Mouse (Mus musculus) intestine, embryonic 15.5 days (tissue): ENCODE data around the gene Myo9a. TPM values are rescaled to one million over a fixed set of nuclear protein-coding genes. Genes with fewer than 3 reads are reported as not detected.
A peak's percentile ranks its signal among the peaks of the same experiment; 100 is the strongest.
"Not testable (repeated sequence)": the region's sequence is repeated elsewhere in the genome, so short reads cannot be mapped to it uniquely, and the experiment has no call there.

ENCODE experiments used
- ATAC-seq: fragments of 200-750 bp; cut with Nextera tagmentation; 2 replicates; pipeline ENCODE4 v1.8.0; 2017; ENCODE audit warnings: moderate TSS enrichment, moderate library complexity
- H3K27ac ChIP-seq: fragments of 300-500 bp; sonication (generic); 2 replicates; pipeline ENCODE4 v1.5.1; 2015; ENCODE audit warnings: mild to moderate bottlenecking, inconsistent platforms
- H3K27me3 ChIP-seq: fragments of 300-500 bp; sonication (generic); replicated peaks from 2 replicates; pipeline ENCODE4 v1.6.1; 2015; ENCODE audit warnings: inconsistent platforms
- H3K36me3 ChIP-seq: fragments of 300-500 bp; sonication (generic); 2 replicates; pipeline ENCODE4 v1.6.1; 2015; ENCODE audit warnings: inconsistent platforms
- H3K4me1 ChIP-seq: fragments of 300-500 bp; sonication (generic); replicated peaks from 2 replicates; pipeline ENCODE4 v1.6.1; 2015; ENCODE audit warnings: inconsistent platforms
- H3K4me2 ChIP-seq: fragments of 300-500 bp; sonication (generic); replicated peaks from 2 replicates; pipeline ENCODE4 v1.6.1; 2015; ENCODE audit warnings: mild to moderate bottlenecking, inconsistent platforms
- H3K4me3 ChIP-seq: fragments of 300-500 bp; sonication (generic); replicated peaks from 2 replicates; pipeline ENCODE4 v1.5.1; 2015; ENCODE audit warnings: inconsistent platforms
- H3K9ac ChIP-seq: fragments of 300-500 bp; sonication (generic); 2 replicates; pipeline ENCODE4 v1.6.1; 2015; ENCODE audit warnings: inconsistent platforms
- H3K9me3 ChIP-seq: fragments of 300-500 bp; sonication (generic); 2 replicates; pipeline ENCODE4 v1.6.1; 2016; ENCODE audit warnings: inconsistent platforms
- WGBS: fragments of 180-500 bp; shearing (Covaris S2); methylation state at CpG from one replicate; pipeline ENCODE4 v1.1.7; 2015; 5-methylcytosine and 5-hydroxymethylcytosine counted together
- polyA plus RNA-seq: library from polyadenylated mRNA; unstranded; fragments of >200 nt; fragmentation: Nextera tagmentation; extraction: Ambion mirVana; gene quantifications from 2 replicates; pipeline ENCODE4 v1.2.1, GENCODE M21; 2015

The Myo9a gene
- polyA plus RNA-seq, 1 experiment from 2014 or later, result 9.5 TPM

DNA sequence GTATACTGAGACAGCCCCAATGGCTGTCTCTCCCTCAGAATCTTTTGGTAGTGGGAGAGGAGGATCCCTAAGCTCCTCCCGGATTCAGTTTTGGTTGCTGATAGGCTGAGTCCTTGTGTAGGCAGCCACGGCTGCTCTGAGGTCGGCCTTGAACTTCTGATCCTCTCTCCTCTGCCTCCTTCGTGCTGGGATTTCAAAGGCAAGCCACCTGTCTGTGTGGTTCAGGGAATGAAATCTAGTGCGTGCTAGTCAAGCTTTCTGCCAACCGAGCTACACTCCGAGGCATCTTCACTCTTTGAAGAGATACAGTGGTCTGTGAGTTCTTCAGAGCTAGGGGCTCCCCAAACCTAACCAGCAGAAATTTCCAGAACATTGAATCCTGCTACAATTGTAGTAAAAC, 202.9 kb downstream of the Myo9a start:
- ATAC-seq, result no peak
- 75% methylated on average over 7 of the region's 7 CpGs for WGBS
- no peaks in the 10 kb centered on the region for H3K9me3 ChIP-seq
- H3K27ac ChIP-seq, result peak overlapping the region; percentile 83
- H3K4me1 ChIP-seq, result peaks cover 29% of the 10 kb centered on the region
- no peak overlapping the region for H3K4me2 ChIP-seq
- no peak overlapping the region for H3K4me3 ChIP-seq
- H3K36me3 ChIP-seq, result no peaks in the 10 kb centered on the region
- no peak overlapping the region for H3K9ac ChIP-seq
- no peaks in the 10 kb centered on the region for H3K27me3 ChIP-seq

DNA sequence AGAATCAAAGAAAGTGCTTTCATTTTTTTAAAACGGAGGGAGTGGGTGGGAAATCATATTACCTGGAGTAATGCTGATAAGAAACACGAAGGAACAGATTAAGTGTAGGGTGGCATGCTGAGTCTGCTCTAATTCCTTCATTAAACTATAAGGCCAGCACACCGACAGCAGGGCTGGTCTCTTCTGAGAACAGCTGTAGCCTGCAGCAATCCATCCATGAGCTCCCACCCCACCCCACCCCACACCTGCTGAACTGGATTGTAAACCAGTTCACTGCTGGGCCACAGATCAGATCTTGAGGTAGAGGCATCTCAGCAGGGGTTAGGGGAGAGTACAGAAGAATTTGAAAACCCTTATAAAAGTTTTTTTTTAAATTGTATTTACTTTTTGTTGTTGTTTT, 204.5 kb downstream of the Myo9a start:
- no peak for ATAC-seq
- H3K27ac ChIP-seq, result peak overlapping the region; percentile 70
- H3K4me2 ChIP-seq, result no peak overlapping the region
- peaks cover 26% of the 10 kb centered on the region for H3K4me1 ChIP-seq
- H3K9ac ChIP-seq, result no peak overlapping the region
- no peaks in the 10 kb centered on the region for H3K36me3 ChIP-seq
- no peaks in the 10 kb centered on the region for H3K27me3 ChIP-seq
- no peaks in the 10 kb centered on the region for H3K9me3 ChIP-seq
- H3K4me3 ChIP-seq, result no peak overlapping the region
- WGBS, result 37% methylated on average over 3 of the region's 3 CpGs

DNA sequence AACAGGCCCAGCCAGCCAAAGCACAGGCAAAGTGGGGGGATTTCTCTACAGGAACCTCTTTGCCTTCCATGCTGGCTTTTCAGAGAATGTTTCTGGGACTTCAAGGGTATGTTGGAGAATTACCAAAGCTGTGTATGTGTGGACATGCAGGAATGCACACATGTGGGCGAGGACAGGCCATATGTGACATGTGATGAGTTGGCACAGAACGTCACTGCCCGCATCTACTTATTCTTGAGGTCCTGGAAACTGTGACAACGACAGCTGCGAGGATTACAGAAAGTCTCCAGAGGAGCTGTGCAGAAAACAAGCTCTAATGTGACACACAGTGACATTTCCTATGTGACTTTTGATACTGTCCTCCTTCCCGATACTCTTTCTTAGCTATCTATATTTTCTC, 205.0 kb downstream of the Myo9a start:
- no peaks in the 10 kb centered on the region for H3K9me3 ChIP-seq
- no peak overlapping the region for H3K4me2 ChIP-seq
- no peak overlapping the region for H3K4me3 ChIP-seq
- 0 out of 2 replicates have a peak overlapping the region, but pooled peaks have one; percentile 56 for H3K27ac ChIP-seq
- no peaks in the 10 kb centered on the region for H3K36me3 ChIP-seq
- H3K9ac ChIP-seq, result no peak overlapping the region
- H3K27me3 ChIP-seq, result no peaks in the 10 kb centered on the region
- WGBS, result 77% methylated on average over 6 of the region's 6 CpGs
- no peak for ATAC-seq
- peaks cover 26% of the 10 kb centered on the region for H3K4me1 ChIP-seq

DNA sequence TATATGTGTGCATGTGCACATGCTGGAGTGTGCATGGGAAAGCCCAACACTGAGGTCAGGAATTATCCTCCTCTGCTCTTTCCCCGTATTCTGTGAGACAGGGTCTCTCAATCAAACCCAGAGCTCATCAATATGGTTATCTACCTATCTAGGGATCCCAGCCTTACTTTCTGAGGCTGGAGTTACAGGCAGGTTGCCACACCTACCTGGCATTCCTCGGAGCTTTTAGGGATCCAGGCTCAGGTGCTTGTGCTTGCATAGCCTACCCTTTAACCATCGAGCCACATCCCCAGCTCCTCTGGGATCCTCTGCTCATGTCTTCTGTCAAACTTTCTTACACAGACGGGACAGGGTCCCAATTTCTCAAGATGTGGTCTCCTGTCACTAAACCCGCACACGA, 205.8 kb downstream of the Myo9a start:
- Histone ChIP-seq H3K4me3 (no peak overlapping the region), H3K9ac (no peak overlapping the region), H3K4me1 (peaks cover 24% of the 10 kb centered on the region), H3K27ac (no peak overlapping the region), H3K27me3 (no peaks in the 10 kb centered on the region), H3K36me3 (no peaks in the 10 kb centered on the region), H3K4me2 (peak overlapping the region; percentile 20; the same call in 1 of the 2 replicates), H3K9me3 (no peaks in the 10 kb centered on the region)
- ATAC-seq, result no peak
- 31% methylated on average over 6 of the region's 6 CpGs for WGBS

DNA sequence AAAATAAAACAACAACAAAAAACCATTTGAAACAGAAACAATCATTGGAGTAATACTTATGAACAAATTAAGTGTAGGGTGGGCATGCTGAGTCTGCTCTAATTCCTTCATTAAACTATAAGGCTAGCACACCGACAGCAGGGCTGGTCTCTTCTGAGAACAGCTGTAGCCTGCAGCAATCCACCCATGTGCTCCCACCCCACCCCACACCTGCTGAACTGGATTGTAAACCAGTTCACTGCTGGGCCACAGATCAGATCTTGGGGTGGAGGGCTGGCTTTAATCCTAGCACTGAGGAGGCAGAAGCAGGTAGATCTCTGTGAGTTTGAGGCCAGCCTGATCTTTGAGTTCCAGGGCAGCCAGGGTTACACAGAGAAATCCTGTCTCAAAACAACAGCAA, 207.4 kb downstream of the Myo9a start:
- not testable (repeated sequence) for H3K9me3 ChIP-seq, H3K36me3 ChIP-seq, H3K27me3 ChIP-seq, H3K9ac ChIP-seq, H3K4me2 ChIP-seq, H3K4me3 ChIP-seq
- H3K4me1 ChIP-seq, result peaks cover 24% of the 10 kb centered on the region
- WGBS, result 46% methylated on average over 1 of the region's 1 CpGs
- peak overlapping the region; percentile 55; the same call in 1 of the 2 replicates for H3K27ac ChIP-seq
- ATAC-seq, result peak; percentile 20; the same call in 1 of the 2 replicates

DNA sequence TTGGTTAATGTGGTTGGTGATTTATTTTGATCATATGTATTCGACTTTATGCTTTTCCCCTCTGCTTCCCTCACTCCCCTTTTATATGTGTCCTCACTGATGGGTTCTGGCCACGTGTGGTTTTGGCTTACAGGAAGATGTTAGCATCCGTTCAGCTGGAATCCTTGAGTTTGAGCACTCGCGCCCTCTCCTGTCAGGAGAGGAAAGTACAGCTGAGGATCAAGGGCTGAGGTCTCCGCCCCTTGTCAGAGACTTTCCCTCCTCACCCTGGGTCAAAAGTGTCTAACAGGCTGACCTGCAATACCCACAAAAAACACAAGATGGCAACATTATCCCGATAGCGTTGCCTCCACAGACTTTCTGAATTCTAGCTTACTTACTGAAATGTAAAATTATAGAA, 208.6 kb downstream of the Myo9a start:
- Histone ChIP-seq H3K36me3 (no peaks in the 10 kb centered on the region), H3K9me3 (no peaks in the 10 kb centered on the region), H3K27me3 (no peaks in the 10 kb centered on the region), H3K9ac (no peak overlapping the region), H3K27ac (no peak overlapping the region), H3K4me1 (peaks cover 16% of the 10 kb centered on the region; the same call in 1 of the 2 replicates), H3K4me2 (no peak overlapping the region), H3K4me3 (no peak overlapping the region)
- WGBS, result 2% methylated on average over 8 of the region's 8 CpGs
- ATAC-seq, result peak; percentile 68

DNA sequence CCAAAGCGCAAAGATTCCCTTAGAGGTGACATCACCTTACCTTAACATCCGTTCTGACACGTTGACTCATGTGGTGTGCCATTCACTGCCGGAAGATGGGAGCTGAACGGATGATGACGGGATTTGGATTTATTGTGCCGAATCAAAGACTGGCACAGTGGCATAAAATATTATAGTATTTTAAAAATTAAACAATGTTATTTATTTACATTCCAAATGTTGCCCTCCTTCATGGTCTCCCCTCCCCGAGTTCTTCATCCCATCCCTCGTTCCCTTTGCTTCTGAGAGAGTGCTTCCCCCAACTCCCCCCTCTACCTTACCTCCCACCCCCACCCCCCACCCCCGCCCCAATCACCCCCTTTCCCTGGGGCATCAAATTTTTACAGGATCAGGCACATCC, 209.9 kb downstream of the Myo9a start, which contains the start of gene Nr2e3:
TSS of gene Nr2e3 (minus strand) at position 101 of the 400 bp plus-strand sequence.
- no peaks in the 10 kb centered on the region for H3K36me3 ChIP-seq
- no peak within 1 kb of the TSS for H3K4me3 ChIP-seq
- no peak within 1 kb of the TSS for H3K27ac ChIP-seq
- H3K9me3 ChIP-seq, result no peaks in the 10 kb centered on the region
- 84% methylated on average over 10 of the region's 10 CpGs for WGBS
- no peak within 1 kb of the TSS for H3K4me2 ChIP-seq
- ATAC-seq, result no peak
- peaks cover 14% of the 10 kb centered on the region; the same call in 1 of the 2 replicates for H3K4me1 ChIP-seq
- H3K9ac ChIP-seq, result no peak within 1 kb of the TSS
- H3K27me3 ChIP-seq, result no peaks in the 10 kb centered on the region

DNA sequence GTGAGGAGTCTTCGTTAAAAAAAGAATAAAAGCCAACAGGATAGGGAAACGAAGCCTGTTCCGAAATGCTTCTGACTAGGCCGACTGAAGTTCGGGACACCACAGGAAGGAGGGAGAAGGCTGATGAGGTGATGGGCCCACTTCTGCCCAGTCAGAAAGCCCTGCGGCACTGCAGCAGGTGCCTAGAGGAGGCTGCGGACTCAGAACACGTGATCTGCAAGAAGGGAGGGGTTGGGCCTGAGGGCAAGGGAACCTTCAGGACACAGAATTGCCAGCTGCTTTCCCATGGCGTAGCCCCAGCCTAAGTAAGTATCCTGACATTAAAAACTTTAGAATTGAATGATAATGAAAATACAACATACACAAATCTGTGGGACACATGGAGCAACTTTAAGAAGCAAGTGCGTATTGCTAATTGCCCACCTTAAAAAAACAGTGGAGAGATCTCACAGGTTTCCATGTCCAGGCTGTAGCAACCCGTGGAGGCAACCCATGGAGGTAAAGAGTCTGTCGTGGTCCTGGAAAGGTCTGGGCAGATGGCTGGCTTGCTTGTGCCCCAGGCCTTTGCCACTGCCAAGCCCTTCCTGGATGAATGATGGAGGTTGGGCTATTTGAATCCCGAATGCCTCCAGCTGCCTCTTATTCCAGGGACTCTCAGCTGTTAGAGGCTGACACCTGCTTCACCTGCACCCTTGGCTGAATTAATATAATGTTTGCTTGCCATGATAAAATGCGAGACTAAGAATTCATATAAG, 210.7 kb downstream of the Myo9a start:
- ATAC-seq, result no peak
- 0 out of 2 replicates have a peak, but pooled peaks cover 8% of the 10 kb centered on the region for H3K4me1 ChIP-seq
- H3K36me3 ChIP-seq, result no peaks in the 10 kb centered on the region
- WGBS, result 68% methylated on average over 14 of the region's 14 CpGs
- no peak overlapping the region for H3K4me3 ChIP-seq
- H3K27me3 ChIP-seq, result no peaks in the 10 kb centered on the region
- no peaks in the 10 kb centered on the region for H3K9me3 ChIP-seq
- H3K27ac ChIP-seq, result no peak overlapping the region
- no peak overlapping the region for H3K9ac ChIP-seq
- H3K4me2 ChIP-seq, result no peak overlapping the region

DNA sequence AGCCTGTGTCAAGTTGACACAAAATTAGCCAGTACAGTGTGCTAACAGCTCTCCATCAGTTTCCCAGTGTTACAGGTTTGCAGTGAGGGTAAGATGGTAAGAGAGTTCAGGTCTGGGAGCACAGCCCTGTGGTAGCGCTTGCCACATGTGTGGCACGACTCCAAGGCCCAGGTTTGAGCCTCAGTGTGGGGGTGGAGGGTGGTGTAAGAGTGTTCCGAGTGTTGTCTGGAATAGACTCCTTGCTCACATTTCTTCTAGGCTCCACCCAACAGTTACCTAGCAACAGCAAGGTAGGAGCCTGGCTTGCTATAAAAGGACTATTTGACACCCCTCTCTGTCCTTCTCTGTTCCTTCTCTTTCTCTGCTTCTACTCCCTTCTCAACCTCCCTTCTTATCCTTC, 213.7 kb downstream of the Myo9a start:
- no peak overlapping the region for H3K4me3 ChIP-seq
- H3K27me3 ChIP-seq, result no peaks in the 10 kb centered on the region
- no peak overlapping the region for H3K4me2 ChIP-seq
- ATAC-seq, result no peak
- H3K9ac ChIP-seq, result no peak overlapping the region
- H3K4me1 ChIP-seq, result no peaks in the 10 kb centered on the region
- no peaks in the 10 kb centered on the region for H3K9me3 ChIP-seq
- whole genome bisulfite sequencing, result 53% methylated on average over 3 of the region's 3 CpGs
- H3K36me3 ChIP-seq, result no peaks in the 10 kb centered on the region
- no peak overlapping the region for H3K27ac ChIP-seq

DNA sequence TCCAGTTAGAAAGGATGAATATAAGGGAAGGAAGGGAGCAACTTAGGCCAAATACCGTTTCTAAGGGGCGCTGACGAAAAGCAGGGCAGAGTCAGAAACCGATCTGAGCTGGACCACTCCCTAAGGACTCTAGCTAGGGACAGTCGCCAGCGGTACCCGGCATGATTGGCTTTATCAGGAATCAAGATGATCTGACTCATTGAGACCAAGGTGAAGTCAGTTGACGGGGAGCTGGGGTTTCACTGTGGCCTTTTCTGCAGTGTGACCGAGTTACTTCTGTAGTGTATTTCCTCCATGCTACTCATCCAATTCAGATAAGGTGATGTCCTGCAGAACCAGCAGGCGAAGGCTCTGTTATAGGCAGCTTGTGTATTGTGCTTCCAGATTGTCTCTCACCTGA, 214.3 kb downstream of the Myo9a start:
- WGBS, result 70% methylated on average over 10 of the region's 10 CpGs
- Histone ChIP-seq H3K36me3 (no peaks in the 10 kb centered on the region), H3K27ac (no peak overlapping the region), H3K9me3 (no peaks in the 10 kb centered on the region), H3K4me1 (no peaks in the 10 kb centered on the region), H3K4me2 (no peak overlapping the region), H3K4me3 (no peak overlapping the region), H3K27me3 (no peaks in the 10 kb centered on the region), H3K9ac (no peak overlapping the region)
- no peak for ATAC-seq

DNA sequence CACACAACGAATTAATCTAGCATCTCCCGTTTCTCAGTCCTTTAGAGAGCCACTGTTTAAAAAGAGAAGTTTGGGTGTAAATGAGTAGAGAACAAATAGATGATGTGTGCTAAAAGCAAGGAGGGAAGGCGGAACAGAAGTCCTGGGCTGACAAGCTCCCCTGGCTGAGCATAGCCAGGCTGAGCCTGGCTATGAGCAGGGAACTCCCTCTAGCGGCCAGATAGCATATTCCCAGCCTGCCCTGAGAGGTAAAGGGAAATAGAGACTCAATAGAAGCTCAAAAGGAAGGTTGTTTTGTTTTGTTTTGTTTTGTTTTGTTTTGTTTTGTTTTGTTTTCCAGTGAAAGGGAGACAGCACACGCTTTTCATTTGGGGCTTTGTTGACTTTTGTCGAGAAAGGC, 218.7 kb downstream of the Myo9a start:
- Histone ChIP-seq H3K4me2 (no peak overlapping the region), H3K4me1 (no peaks in the 10 kb centered on the region), H3K36me3 (no peaks in the 10 kb centered on the region), H3K9me3 (no peaks in the 10 kb centered on the region), H3K9ac (no peak overlapping the region), H3K27me3 (no peaks in the 10 kb centered on the region), H3K4me3 (no peak overlapping the region), H3K27ac (no peak overlapping the region)
- 26% methylated on average over 6 of the region's 6 CpGs for WGBS
- peak; percentile 87 for ATAC-seq

DNA sequence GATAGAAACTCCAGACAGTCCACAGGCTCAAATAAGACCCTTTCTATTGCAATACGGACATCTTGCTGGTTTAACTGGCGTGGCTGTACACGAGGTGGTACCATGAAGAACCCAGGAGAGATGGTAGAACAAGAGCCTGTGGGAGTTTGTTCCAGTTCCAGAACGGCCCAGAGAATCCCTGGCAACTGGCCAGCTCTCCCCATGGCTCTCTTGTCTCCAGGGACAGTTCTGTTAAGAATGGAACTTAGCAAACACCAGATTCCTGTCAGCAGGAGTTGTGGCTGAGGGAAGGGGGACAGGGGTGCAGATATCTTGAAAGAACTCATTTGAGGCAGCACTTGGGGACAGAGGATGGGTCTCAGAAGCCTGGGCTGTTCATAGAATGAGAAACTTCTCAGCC, 220.6 kb downstream of the Myo9a start:
- H3K27ac ChIP-seq, result no peak overlapping the region
- no peak for ATAC-seq
- no peaks in the 10 kb centered on the region for H3K27me3 ChIP-seq
- H3K9ac ChIP-seq, result no peak overlapping the region
- 72% methylated on average over 4 of the region's 4 CpGs for WGBS
- no peaks in the 10 kb centered on the region for H3K4me1 ChIP-seq
- H3K9me3 ChIP-seq, result no peaks in the 10 kb centered on the region
- H3K4me2 ChIP-seq, result no peak overlapping the region
- no peak overlapping the region for H3K4me3 ChIP-seq
- H3K36me3 ChIP-seq, result no peaks in the 10 kb centered on the region
